Mouse (Mus musculus) neural tube, embryonic 12.5 days (tissue): Measurements from ENCODE around the gene RPS10-NUDT3. TPM values are rescaled to one million over a fixed set of nuclear protein-coding genes. Genes with fewer than 3 reads are reported as not detected.
A peak's percentile ranks its signal among the peaks of the same experiment; 100 is the strongest.

ENCODE experiments used
- ATAC-seq: fragments of 200-750 bp; cut with Nextera tagmentation; 2 replicates; pipeline ENCODE4 v1.8.0; 2017; ENCODE audit warnings: low read depth, mild to moderate bottlenecking, moderate TSS enrichment, moderate library complexity; ENCODE audit not compliant: low FRiP score
- H3K27ac ChIP-seq: fragments of 300-500 bp; sonication (generic); 2 replicates; pipeline ENCODE4 v1.5.1; 2016
- H3K27me3 ChIP-seq: fragments of 300-500 bp; sonication (generic); replicated peaks from 2 replicates; pipeline ENCODE4 v1.6.1; 2016; ENCODE audit warnings: mild to moderate bottlenecking
- H3K36me3 ChIP-seq: fragments of 300-500 bp; sonication (generic); 2 replicates; pipeline ENCODE4 v1.6.1; 2016; ENCODE audit warnings: mild to moderate bottlenecking
- H3K4me1 ChIP-seq: fragments of 300-500 bp; sonication (generic); 2 replicates; pipeline ENCODE4 v1.6.1; 2016
- H3K4me2 ChIP-seq: fragments of 300-500 bp; sonication (generic); replicated peaks from 2 replicates; pipeline ENCODE4 v1.6.1; 2016; ENCODE audit warnings: mild to moderate bottlenecking
- H3K4me3 ChIP-seq: fragments of 300-500 bp; sonication (generic); 2 replicates; pipeline ENCODE4 v1.5.1; 2016
- H3K9ac ChIP-seq: fragments of 300-500 bp; sonication (generic); 2 replicates; pipeline ENCODE4 v1.6.1; 2016; ENCODE audit warnings: mild to moderate bottlenecking
- H3K9me3 ChIP-seq: fragments of 300-500 bp; sonication (generic); 2 replicates; pipeline ENCODE4 v1.6.1; 2016; ENCODE audit warnings: mild to moderate bottlenecking
- WGBS: fragments of 180-500 bp; shearing (Covaris S2); methylation state at CpG from one replicate; pipeline ENCODE4 v1.1.7; 2016; 5-methylcytosine and 5-hydroxymethylcytosine counted together
- polyA plus RNA-seq: library from polyadenylated mRNA; unstranded; fragments of >200 nt; fragmentation: Nextera tagmentation; extraction: Ambion mirVana; gene quantifications from 2 replicates; pipeline ENCODE4 v1.2.1, GENCODE M21; 2016

RPS10-NUDT3 gene
- polyA plus RNA-seq, 1 experiment from 2014 or later, result not detected

DNA sequence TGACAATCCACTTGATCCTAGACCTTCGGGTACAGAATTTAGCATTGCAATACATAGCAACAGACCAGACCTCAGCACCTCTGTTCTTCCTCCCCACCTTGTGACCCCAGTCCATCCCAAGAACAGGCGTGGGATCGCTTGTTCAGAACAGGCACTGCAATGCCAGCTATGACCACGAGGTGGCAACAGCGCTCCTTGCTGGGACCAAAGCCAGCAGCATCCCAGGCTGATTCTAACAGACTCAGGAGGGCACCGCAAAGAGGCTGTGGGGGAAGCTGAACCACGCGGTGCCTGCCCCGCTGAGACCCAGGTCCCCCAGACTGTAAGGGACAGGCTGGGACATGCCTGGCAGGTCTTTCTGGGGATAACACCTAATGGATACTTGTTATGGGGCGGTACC lies 100.3 kb downstream of the RPS10-NUDT3 start:
- H3K4me1 ChIP-seq, result no peaks in the 10 kb centered on the region
- H3K36me3 ChIP-seq, result no peaks in the 10 kb centered on the region
- no peak overlapping the region for H3K4me2 ChIP-seq
- no peak overlapping the region for H3K27ac ChIP-seq
- no peaks in the 10 kb centered on the region for H3K27me3 ChIP-seq
- WGBS, result 5% methylated on average over 10 of the region's 10 CpGs
- peak; percentile 65 for ATAC-seq
- H3K9ac ChIP-seq, result no peak overlapping the region
- H3K9me3 ChIP-seq, result no peaks in the 10 kb centered on the region
- H3K4me3 ChIP-seq, result no peak overlapping the region

DNA sequence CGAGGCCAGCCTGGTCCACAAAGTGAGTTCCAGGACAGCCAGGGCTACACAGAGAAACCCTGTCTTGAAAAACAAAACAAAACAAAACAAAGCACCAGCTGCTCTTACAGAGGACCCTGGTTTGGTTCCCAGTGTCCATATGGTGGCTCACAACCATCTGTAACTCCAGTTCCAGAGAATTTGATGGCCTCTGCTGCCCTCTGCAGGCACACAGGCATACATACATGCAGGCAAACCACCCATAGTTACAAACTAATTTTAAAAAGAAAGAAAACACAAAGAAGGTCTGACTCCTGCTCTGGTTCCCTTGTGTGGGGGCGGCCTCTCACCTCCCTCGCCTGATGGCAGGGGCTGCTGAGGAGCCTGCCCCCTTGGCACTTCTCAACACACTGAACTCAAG lies 101.7 kb downstream of the RPS10-NUDT3 start:
- no peaks in the 10 kb centered on the region for H3K9me3 ChIP-seq
- H3K36me3 ChIP-seq, result no peaks in the 10 kb centered on the region
- no peak for ATAC-seq
- WGBS, result 87% methylated on average over 3 of the region's 3 CpGs
- H3K9ac ChIP-seq, result no peak overlapping the region
- H3K4me3 ChIP-seq, result no peak overlapping the region
- no peaks in the 10 kb centered on the region for H3K4me1 ChIP-seq
- no peak overlapping the region for H3K27ac ChIP-seq
- no peak overlapping the region for H3K4me2 ChIP-seq
- no peaks in the 10 kb centered on the region for H3K27me3 ChIP-seq

DNA sequence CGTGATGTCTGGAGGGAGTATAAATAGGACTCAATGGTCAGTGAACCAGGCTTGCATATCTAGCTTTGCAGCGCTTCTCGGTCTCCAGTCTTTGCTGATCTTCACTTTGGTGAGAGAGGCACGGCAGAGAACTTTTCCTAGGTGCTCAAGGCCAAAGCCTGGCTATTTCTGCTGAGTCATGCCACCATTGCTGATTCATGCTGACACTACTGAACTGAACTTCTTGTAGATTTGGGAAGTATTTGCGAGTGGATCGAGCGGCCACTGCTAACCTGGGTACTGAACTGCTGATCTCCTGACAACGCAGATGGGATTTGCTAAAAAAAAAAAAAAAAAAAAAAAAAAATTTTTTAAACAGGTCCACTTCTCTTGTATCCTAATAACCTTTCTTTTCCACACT lies 102.9 kb downstream of the RPS10-NUDT3 start:
- Histone ChIP-seq H3K9me3 (no peaks in the 10 kb centered on the region), H3K4me1 (no peaks in the 10 kb centered on the region), H3K4me3 (no peak overlapping the region), H3K9ac (no peak overlapping the region), H3K4me2 (no peak overlapping the region), H3K36me3 (no peaks in the 10 kb centered on the region), H3K27me3 (no peaks in the 10 kb centered on the region), H3K27ac (no peak overlapping the region)
- no peak for ATAC-seq
- 88% methylated on average over 8 of the region's 8 CpGs for WGBS

Other genes with a start within 250 kb of the RPS10-NUDT3 start
- 2.7 and 3.4 TPM in 2 replicates for gene Grm4, start 113.8 kb downstream of the RPS10-NUDT3 start, polyA plus RNA-seq
- gene Hmga1, start 78.7 kb downstream of the RPS10-NUDT3 start, polyA plus RNA-seq, result 196 and 214 TPM in 2 replicates
- 25.0 and 30.9 TPM in 2 replicates for gene AI413582, start 69.5 kb downstream of the RPS10-NUDT3 start, polyA plus RNA-seq
- gene Nudt3, start 11.7 kb downstream of the RPS10-NUDT3 start, polyA plus RNA-seq, result 213 and 227 TPM in 2 replicates
- gene Rps10, start 1.4 kb upstream of the RPS10-NUDT3 start, polyA plus RNA-seq, result 639 and 684 TPM in 2 replicates
- 11.6 and 13.4 TPM in 2 replicates for gene Pacsin1, start 20.3 kb upstream of the RPS10-NUDT3 start, polyA plus RNA-seq
- gene Spdef, start 93.7 kb upstream of the RPS10-NUDT3 start, polyA plus RNA-seq, result 0.13 and 0.33 TPM in 2 replicates
- 11.5 and 12.1 TPM in 2 replicates for gene D17Wsu92e, start 185.4 kb upstream of the RPS10-NUDT3 start, polyA plus RNA-seq
- gene Snrpc, start 202.9 kb upstream of the RPS10-NUDT3 start, polyA plus RNA-seq, result 322 and 330 TPM in 2 replicates
- gene Uhrf1bp1, start 221.2 kb upstream of the RPS10-NUDT3 start, polyA plus RNA-seq, result 7.8 TPM in 2 replicates